Mouse (Mus musculus) CH12.LX (cell line): ENCODE measurements around the gene Rnf26.
A peak's percentile ranks its signal among the peaks of the same experiment; 100 is the strongest.

ENCODE experiments used
- CHD2 ChIP-seq: IDR thresholded peaks from 2 replicates; pipeline ENCODE4 v1.6.1; 2011; ENCODE audit warnings: low read length, improper control_type of control experiment
- CTCF ChIP-seq, 2 experiments: IDR thresholded peaks in 1 of 2; conservative IDR thresholded peaks in 1 of 2; 2 replicates each; pipeline ENCODE4 v1.5.1; 2011 to 2012; ENCODE audit warnings: low read depth in 2 of 2, low read length in 2 of 2, improper control_type of control experiment in 1 of 2, inconsistent platforms in 1 of 2, mild to moderate bottlenecking in 1 of 2, moderate library complexity in 1 of 2
- E2F4 ChIP-seq: IDR thresholded peaks from 2 replicates; pipeline ENCODE4 v1.6.1; 2011; ENCODE audit warnings: low read depth, low read length, improper control_type of control experiment; ENCODE audit not compliant: insufficient replicate concordance
- EP300 ChIP-seq: IDR thresholded peaks from 2 replicates; pipeline ENCODE4 v1.6.1; 2011; ENCODE audit warnings: low read length, improper control_type of control experiment
- JUND ChIP-seq: conservative IDR thresholded peaks from 2 replicates; pipeline ENCODE4 v1.6.1; 2011; ENCODE audit warnings: low read depth, low read length, improper control_type of control experiment
- MAFK ChIP-seq: IDR thresholded peaks from 2 replicates; pipeline ENCODE4 v1.6.1; 2011; ENCODE audit warnings: low read length, improper control_type of control experiment; ENCODE audit not compliant: insufficient replicate concordance
- MAZ ChIP-seq: IDR thresholded peaks from 2 replicates; pipeline ENCODE4 v1.6.1; 2012; ENCODE audit warnings: low read depth, mild to moderate bottlenecking, inconsistent platforms, low read length, improper control_type of control experiment, moderate library complexity
- POLR2A ChIP-seq: IDR thresholded peaks from 2 replicates; pipeline ENCODE4 v1.6.1; 2011; ENCODE audit warnings: low read depth, mild to moderate bottlenecking, improper control_type of control experiment, low read length
- RCOR1 ChIP-seq: conservative IDR thresholded peaks from 2 replicates; pipeline ENCODE4 v1.6.1; 2012; ENCODE audit warnings: low read depth, mild to moderate bottlenecking, inconsistent platforms, low read length, improper control_type of control experiment
- SIN3A ChIP-seq: IDR thresholded peaks from 2 replicates; pipeline ENCODE4 v1.6.1; 2012; ENCODE audit warnings: low read length, improper control_type of control experiment, inconsistent platforms
- TBP ChIP-seq: conservative IDR thresholded peaks from 2 replicates; pipeline ENCODE4 v1.6.1; 2011; ENCODE audit warnings: low read depth, low read length, improper control_type of control experiment
- ZKSCAN1 ChIP-seq: IDR thresholded peaks from 2 replicates; pipeline ENCODE4 v1.6.1; 2012; ENCODE audit warnings: low read depth, inconsistent platforms, low read length, improper control_type of control experiment, borderline replicate concordance

DNA sequence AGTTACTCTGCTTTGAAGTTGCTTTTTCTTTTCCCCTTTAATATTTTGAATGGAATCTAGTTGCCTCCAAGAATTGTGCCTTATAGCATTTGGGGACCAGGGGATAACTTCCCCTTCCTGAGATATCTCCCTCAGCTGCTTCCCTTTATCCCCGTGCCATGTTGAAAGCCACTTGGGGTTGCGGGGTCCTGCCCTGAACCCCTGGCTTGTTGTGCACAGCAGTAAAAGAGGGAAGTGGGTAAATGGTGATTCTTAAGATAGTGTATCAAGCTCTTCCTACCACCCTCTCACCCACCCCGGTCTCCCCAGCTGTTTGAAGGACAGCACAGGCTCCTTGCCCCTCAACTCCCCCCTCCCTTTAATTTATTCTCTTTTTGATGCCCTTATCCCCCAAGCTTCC is 18.6 kb downstream of the Rnf26 start:
- TF ChIP-seq POLR2A: no peak
- no peak for TF ChIP-seq CHD2
- no peak for TF ChIP-seq RCOR1
- TF ChIP-seq CTCF (conservative IDR thresholded peaks at IDR 0.05 in 1 of 2, IDR thresholded peaks at IDR 0.05 in 1 of 2; ENCODE audit: low read depth in 2 of 2, low read length in 2 of 2): no peak
- no peak for TF ChIP-seq JUND
- TF ChIP-seq TBP: no peak
- no peak for TF ChIP-seq ZKSCAN1
- TF ChIP-seq E2F4: no peak
- no peak for TF ChIP-seq EP300
- TF ChIP-seq MAFK: no peak
- 0 out of 2 replicates have a peak, but pooled peaks have one; percentile 2 for TF ChIP-seq SIN3A
- TF ChIP-seq MAZ: no peak
